Mouse (Mus musculus): ENCODE data around the gene Auts2. TPM values are rescaled to one million over a fixed set of nuclear protein-coding genes. Genes with fewer than 3 reads are reported as not detected.

Auts2 gene
- total and polyA plus RNA-seq, 3 experiments = not detected

DNA sequence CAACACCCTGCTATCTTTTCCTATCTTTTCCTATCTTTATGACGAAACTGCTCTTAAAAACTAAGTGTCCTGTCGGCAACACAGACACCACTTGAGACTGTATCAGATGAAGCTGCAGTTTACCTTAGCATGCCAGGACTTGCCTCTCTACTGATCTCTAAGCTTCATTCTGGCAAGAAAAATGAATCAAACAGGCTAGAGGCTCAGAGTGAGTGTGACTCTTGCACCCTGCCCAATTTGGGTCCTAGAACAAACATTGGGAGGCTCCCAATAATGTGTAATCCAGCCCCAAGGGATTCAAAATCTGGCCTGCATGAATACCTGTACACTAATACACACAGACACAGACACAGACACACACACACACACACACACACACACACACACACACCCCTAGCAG is 250.2 kb downstream of the Auts2 start:
- Histone ChIP-seq H3K27ac (ENCODE audit: insufficient read depth, low read depth) (no peak overlapping the region), H3K36me3 (replicated peaks in 1 of 2; ENCODE audit: control insufficient read depth in 1 of 2, insufficient read depth in 1 of 2, low read length in 1 of 2) (no peaks in the 10 kb centered on the region), H3K4me1 (ENCODE audit: control insufficient read depth in 1 of 2, insufficient read depth in 2 of 2) (no peaks in the 10 kb centered on the region), H3K9ac (ENCODE audit: insufficient read depth, low read depth) (no peak overlapping the region), H3K27me3 (replicated peaks) (no peaks in the 10 kb centered on the region), H3K4me3 (replicated peaks in 1 of 3; ENCODE audit: low read depth in 2 of 3, low read length in 2 of 3, poor library complexity in 1 of 3) (no peak overlapping the region), H3K79me2 (replicated peaks; ENCODE audit: control insufficient read depth, extremely low read depth, insufficient read depth, poor library complexity, severe bottlenecking) (no peaks in the 10 kb centered on the region), H3K4me2 (ENCODE audit: insufficient read depth, low read depth, poor library complexity, severe bottlenecking) (no peak overlapping the region), H3K9me3 (replicated peaks; ENCODE audit: low read length) (peaks cover 65% of the 10 kb centered on the region)
- no peak for DNase-seq (ENCODE audit: extremely low read depth)
- dilution Hi-C loops (cut with MboI; ENCODE audit: extremely low pct_ligation_motif_present, extremely low pct_unique_long_range_greater_than_20kb, low sequenced_read_pairs) = no loop called here
- TF ChIP-seq SIN3A (IDR thresholded peaks at IDR 0.05; ENCODE audit: low read length) (no peak), MAZ (IDR thresholded peaks at IDR 0.05; ENCODE audit: low read depth, low read length) (no peak), PAX5 (IDR thresholded peaks at IDR 0.05; ENCODE audit: low read length) (no peak), ELF1 (IDR thresholded peaks at IDR 0.05; ENCODE audit: low read depth, low read length) (no peak), NELFE (IDR thresholded peaks at IDR 0.05; ENCODE audit: low read depth, low read length) (no peak), ZMIZ1 (IDR thresholded peaks at IDR 0.05; ENCODE audit: low read depth, low read length) (no peak), MXI1 (IDR thresholded peaks at IDR 0.05; ENCODE audit: low read depth, low read length) (no peak), RAD21 (IDR thresholded peaks at IDR 0.05; ENCODE audit: low read depth, low read length) (no peak), MAX (IDR thresholded peaks at IDR 0.05; ENCODE audit: low read length) (no peak), MAFK (IDR thresholded peaks at IDR 0.05; ENCODE audit: insufficient replicate concordance, low read length) (no peak), EP300 (IDR thresholded peaks at IDR 0.05; ENCODE audit: low read length) (no peak)
- in situ Hi-C loops (cut with MboI; ENCODE audit: low pct_ligation_motif_present, low pct_unique_long_range_greater_than_20kb, low sequenced_read_pairs) = no loop called here

DNA sequence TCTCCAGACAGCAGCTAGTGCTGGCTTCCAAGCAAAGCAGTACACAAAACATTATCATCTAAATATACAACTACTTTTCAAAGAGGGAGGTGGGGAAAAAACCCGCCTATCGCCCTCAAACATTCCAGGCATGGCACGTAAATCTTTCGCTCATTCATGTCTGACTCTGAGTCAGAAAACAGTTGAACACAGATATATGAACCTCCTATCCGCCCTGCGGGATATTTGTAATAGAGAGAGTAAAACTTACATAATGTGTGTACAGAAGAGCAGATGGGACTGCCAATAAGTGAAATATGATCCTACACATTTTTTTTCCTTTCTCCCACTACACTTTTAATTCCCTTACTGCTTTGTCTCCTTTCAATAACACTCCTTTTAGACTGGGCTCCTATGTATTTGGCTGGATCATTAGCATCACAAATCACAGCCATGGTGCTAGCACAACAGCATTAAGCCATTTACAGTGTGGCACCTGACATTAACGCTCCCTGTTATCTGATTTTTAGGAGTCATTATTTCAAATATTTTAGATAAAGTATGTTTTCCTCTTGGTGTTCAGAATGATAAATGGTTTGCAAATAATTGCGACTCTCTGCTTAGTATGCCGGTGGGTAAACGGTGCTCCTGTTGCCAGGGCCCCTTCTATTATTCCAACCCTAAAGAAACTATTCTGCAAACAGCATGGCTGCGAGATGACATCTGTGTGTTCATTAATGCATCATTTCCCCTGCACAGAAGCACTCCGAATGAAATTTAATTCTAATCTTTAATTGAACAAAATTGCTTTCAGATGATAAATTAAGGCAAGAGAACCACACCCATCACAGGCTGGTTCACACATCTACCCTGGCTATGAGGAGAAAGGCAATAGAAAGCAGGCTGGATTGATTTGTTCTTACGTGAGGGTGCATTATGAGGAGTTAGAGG is 252.3 kb downstream of the Auts2 start:
- Histone ChIP-seq H3K27ac (ENCODE audit: insufficient read depth, low read depth) (no peak overlapping the region), H3K27me3 (replicated peaks) (no peaks in the 10 kb centered on the region), H3K4me1 (ENCODE audit: control insufficient read depth in 1 of 2, insufficient read depth in 2 of 2) (no peaks in the 10 kb centered on the region), H3K79me2 (replicated peaks; ENCODE audit: control insufficient read depth, extremely low read depth, insufficient read depth, poor library complexity, severe bottlenecking) (no peaks in the 10 kb centered on the region), H3K36me3 (replicated peaks in 1 of 2; ENCODE audit: control insufficient read depth in 1 of 2, insufficient read depth in 1 of 2, low read length in 1 of 2) (no peaks in the 10 kb centered on the region), H3K4me2 (ENCODE audit: insufficient read depth, low read depth, poor library complexity, severe bottlenecking) (no peak overlapping the region), H3K9me3 (replicated peaks; ENCODE audit: low read length) (peaks cover 62% of the 10 kb centered on the region), H3K9ac (ENCODE audit: insufficient read depth, low read depth) (no peak overlapping the region), H3K4me3 (replicated peaks in 1 of 3; ENCODE audit: low read depth in 2 of 3, low read length in 2 of 3, poor library complexity in 1 of 3) (no peak overlapping the region)
- dilution Hi-C loops (cut with MboI; ENCODE audit: extremely low pct_ligation_motif_present, extremely low pct_unique_long_range_greater_than_20kb, low sequenced_read_pairs) = no loop called here
- DNase-seq (ENCODE audit: extremely low read depth) = no peak
- in situ Hi-C loops (cut with MboI; ENCODE audit: low pct_ligation_motif_present, low pct_unique_long_range_greater_than_20kb, low sequenced_read_pairs) = no loop called here
- TF ChIP-seq JUND (conservative IDR thresholded peaks at IDR 0.05; ENCODE audit: low read depth, low read length) (no peak), NRF1 (IDR thresholded peaks at IDR 0.05; ENCODE audit: low read depth, low read length) (no peak), SMC3 (IDR thresholded peaks at IDR 0.05; ENCODE audit: low read depth, low read length) (no peak), MYC (IDR thresholded peaks at IDR 0.05; ENCODE audit: low read depth, low read length) (no peak), ETS1 (conservative IDR thresholded peaks at IDR 0.05; ENCODE audit: low read depth, low read length) (no peak), MXI1 (IDR thresholded peaks at IDR 0.05; ENCODE audit: low read depth, low read length) (no peak), ZNF384 (IDR thresholded peaks at IDR 0.05; ENCODE audit: low read depth, low read length) (no peak), NELFE (IDR thresholded peaks at IDR 0.05; ENCODE audit: low read depth, low read length) (no peak), RAD21 (IDR thresholded peaks at IDR 0.05; ENCODE audit: low read depth, low read length) (no peak), GABPA (IDR thresholded peaks at IDR 0.05; ENCODE audit: insufficient replicate concordance, low read depth, low read length) (no peak), ZMIZ1 (IDR thresholded peaks at IDR 0.05; ENCODE audit: low read depth, low read length) (no peak), TCF12 (IDR thresholded peaks at IDR 0.05; ENCODE audit: low read depth, low read length) (no peak), E2F4 (IDR thresholded peaks at IDR 0.05; ENCODE audit: insufficient replicate concordance, low read depth, low read length) (no peak), CHD2 (IDR thresholded peaks at IDR 0.05; ENCODE audit: low read length) (no peak)

All from CH12.LX (cell line).